In the genomic region with DNA sequence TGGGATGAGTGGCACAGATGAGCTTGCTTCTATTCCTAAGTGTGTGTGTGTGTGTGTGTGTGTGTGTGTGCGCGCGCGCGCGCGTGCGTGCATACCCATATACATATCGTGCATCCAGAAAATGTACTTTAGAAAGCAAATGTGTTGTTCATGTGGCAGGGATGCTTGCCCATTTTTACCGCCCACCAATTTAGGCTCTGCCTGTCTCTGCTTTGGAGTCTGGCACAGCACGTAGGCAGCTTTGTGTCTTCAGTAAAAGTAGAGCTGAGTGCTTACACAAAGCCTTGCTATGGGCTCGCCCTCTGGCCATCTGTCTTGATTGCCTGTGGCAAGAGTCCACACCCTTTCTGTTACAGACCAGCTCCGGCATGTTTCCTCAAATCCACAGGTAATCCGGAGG, we compare ENCODE assay signal across 18 mouse cellular contexts. TPM values are rescaled to one million over a fixed set of nuclear protein-coding genes. Genes with fewer than 3 reads are reported as not detected.
A peak's percentile ranks its signal among the peaks of the same experiment; 100 is the strongest.
DNase-seq lines count a peak whose midpoint lies in the region; ATAC-seq and TF ChIP-seq lines count a peak whose summit lies in the region.
"Had no signal": no experiment of that assay in that cellular context is flagged by ENCODE, and none has a peak within 500 bp of the region (broad histone marks: within the 10 kb centered on the region; RNA-seq: fewer than 3 reads in every experiment).

No protein-coding gene starts in this region.

- no peaks in the 10 kb centered on the region for H3K27me3 ChIP-seq in midbrain, embryonic 15.5 days (replicated peaks)
- no peaks in the 10 kb centered on the region for H3K27me3 ChIP-seq in midbrain, embryonic 10.5 days (ENCODE audit: low read depth, poor library complexity, severe bottlenecking)
- no peaks in the 10 kb centered on the region for H3K27me3 ChIP-seq in kidney, adult 2 months (replicated peaks; ENCODE audit: control insufficient read depth, insufficient read depth, low read length)
- H3K27me3 ChIP-seq: embryonic facial prominence, embryonic 15.5 days; megakaryocyte, embryonic 14.5 days; neural tube, embryonic 12.5 days; Patski had no signal

- H3K4me2 ChIP-seq in midbrain, embryonic 15.5 days: no peak overlapping the region
- H3K4me2 ChIP-seq: embryonic facial prominence, embryonic 15.5 days; heart, embryonic 15.5 days; neural tube, embryonic 12.5 days had no signal

- 0 out of 2 replicates have a peak overlapping the region, but pooled peaks have one; percentile 59 for H3K27ac ChIP-seq in midbrain, embryonic 15.5 days
- H3K27ac ChIP-seq in midbrain, embryonic 10.5 days (replicated peaks): no peak overlapping the region
- peak overlapping the region; percentile 90 for H3K27ac ChIP-seq in layer of hippocampus, adult 2 months
- no peak overlapping the region for H3K27ac ChIP-seq in kidney, adult 2 months (ENCODE audit: insufficient read depth, low read depth, low read length)
- H3K27ac ChIP-seq: embryonic facial prominence, embryonic 15.5 days; heart, embryonic 15.5 days; liver, embryonic 14.5 days; neural tube, embryonic 12.5 days had no signal

- intact Hi-C loops in left cerebral cortex, postnatal 25 days (cut with DNase I): loop anchor here (2.0 to 10.0 kb wide), 7 partner anchors 28 to 422 kb away; no protein-coding TSS in a partner anchor

- no peaks in the 10 kb centered on the region; the same call in 1 of the 2 replicates for H3K36me3 ChIP-seq in midbrain, embryonic 15.5 days (replicated peaks)
- H3K36me3 ChIP-seq in midbrain, embryonic 10.5 days: peaks cover 14% of the 10 kb centered on the region
- no peaks in the 10 kb centered on the region for H3K36me3 ChIP-seq in kidney, adult 2 months (ENCODE audit: control insufficient read depth, insufficient read depth, low read length)

- DNase-seq in midbrain, embryonic 10.5 days (ENCODE audit: low spot score): no peak
- peak; percentile 68 to 84 for DNase-seq in layer of hippocampus, adult 2 months (ENCODE audit: low spot score in 2 of 2)
- peak; percentile 82 to 97 for DNase-seq in left cerebral cortex, postnatal 25 days (ENCODE audit: low spot score in 2 of 2)
- DNase-seq in kidney, adult 2 months: no peak
- DNase-seq in cerebellum, postnatal 10 days: no peak
- DNase-seq in heart, postnatal 4 days: no peak
- DNase-seq in gastrocnemius, adult 18-20 months (ENCODE audit: low spot score): no peak
- DNase-seq: adrenal gland, postnatal 25 days; cerebellum, adult 2 months; gastrocnemius, postnatal 14 days; kidney, postnatal 36 days had no signal

- H3K4me1 ChIP-seq in midbrain, embryonic 15.5 days: peaks cover 15% of the 10 kb centered on the region
- peaks cover 5% of the 10 kb centered on the region; the same call in 1 of the 2 replicates for H3K4me1 ChIP-seq in midbrain, embryonic 10.5 days
- no peaks in the 10 kb centered on the region for H3K4me1 ChIP-seq in kidney, adult 2 months (ENCODE audit: control insufficient read depth, insufficient read depth, low read length)
- H3K4me1 ChIP-seq: megakaryocyte, embryonic 14.5 days; neural tube, embryonic 12.5 days had no signal

- H3K4me3 ChIP-seq in midbrain, embryonic 15.5 days: no peak overlapping the region
- H3K4me3 ChIP-seq in midbrain, embryonic 10.5 days: no peak overlapping the region
- no peak overlapping the region for H3K4me3 ChIP-seq in layer of hippocampus, adult 2 months
- no peak overlapping the region for H3K4me3 ChIP-seq in kidney, adult 2 months (ENCODE audit: insufficient read depth, low read depth, low read length)
- H3K4me3 ChIP-seq: embryonic facial prominence, embryonic 15.5 days; heart, embryonic 15.5 days; megakaryocyte, embryonic 14.5 days; neural tube, embryonic 12.5 days had no signal

- H3K9me3 ChIP-seq in midbrain, embryonic 15.5 days: no peaks in the 10 kb centered on the region
- no peaks in the 10 kb centered on the region for H3K9me3 ChIP-seq in midbrain, embryonic 10.5 days (replicated peaks)
- H3K9me3 ChIP-seq: embryonic facial prominence, embryonic 15.5 days; heart, embryonic 15.5 days; megakaryocyte, embryonic 14.5 days; neural tube, embryonic 12.5 days had no signal

- 91% methylated on average over 14 of the region's 14 CpGs for WGBS in midbrain, embryonic 15.5 days
- WGBS in midbrain, embryonic 10.5 days: 96% methylated on average over 14 of the region's 14 CpGs
- WGBS in kidney, adult 2 months: 93% methylated on average over 14 of the region's 14 CpGs

- TF ChIP-seq POLR2A in kidney, adult 2 months (IDR thresholded peaks at IDR 0.05; ENCODE audit: low read depth, low read length): no peak

- TF ChIP-seq CTCF in layer of hippocampus, adult 2 months (conservative IDR thresholded peaks at IDR 0.05): no peak
- no peak for TF ChIP-seq CTCF in kidney, adult 2 months (conservative IDR thresholded peaks at IDR 0.05; ENCODE audit: insufficient read depth, insufficient read length, low read depth, low read length)

- H3K9ac ChIP-seq in midbrain, embryonic 15.5 days: no peak overlapping the region
- H3K9ac ChIP-seq: embryonic facial prominence, embryonic 15.5 days; heart, embryonic 15.5 days; liver, embryonic 14.5 days; neural tube, embryonic 12.5 days had no signal

- ATAC-seq in midbrain, embryonic 15.5 days (replicated peaks): no peak
- ATAC-seq: Patski had no signal

RNA-seq across cellular contexts. Expression of gene Pik3r4, which starts 49.7 kb away (rescaled TPM):
- 18.5 and 18.8 TPM in 2 replicates for polyA plus RNA-seq in midbrain, embryonic 15.5 days (2015; fragmentation: Nextera tagmentation; extraction: Ambion mirVana)
- 23.9 and 24.0 TPM in 2 replicates for polyA plus RNA-seq in midbrain, embryonic 10.5 days (2016; fragmentation: Nextera tagmentation; extraction: Ambion mirVana)
- total RNA-seq in layer of hippocampus, adult 2 months (2021): 10 to 100 TPM; 46.2 to 48.4 TPM
- total RNA-seq in left cerebral cortex, postnatal 25 days (2021): 10 to 100 TPM; 46.9 to 50.7 TPM
- polyA plus RNA-seq in kidney, adult 2 months (2012; rRNA removed): 16.6 and 16.9 TPM in 2 replicates
- total RNA-seq in heart, postnatal 4 days (2021): 10 to 100 TPM; 21.0 to 23.5 TPM
- 10 to 100 TPM; 10.3 to 12.8 TPM for total RNA-seq in gastrocnemius, adult 18-20 months (2021)

Comparison
In these comparisons a context has a peak if more than half of its experiments do, and no peak if none do; other contexts are left out.
1. H3K27ac ChIP-seq: peak in midbrain, embryonic 15.5 days (single experiment) and layer of hippocampus, adult 2 months (single experiment); none in midbrain, embryonic 10.5 days (single experiment) and kidney, adult 2 months (single experiment).
2. DNase-seq: peak in layer of hippocampus, adult 2 months (2 of 2) and left cerebral cortex, postnatal 25 days (2 of 2); none in midbrain, embryonic 10.5 days (single experiment), kidney, adult 2 months (single experiment), cerebellum, postnatal 10 days (0 of 2), heart, postnatal 4 days (single experiment) and gastrocnemius, adult 18-20 months (single experiment).